Mouse (Mus musculus): ENCODE results near the gene Gmeb2. TPM values are rescaled to one million over a fixed set of nuclear protein-coding genes. Genes with fewer than 3 reads are reported as not detected.

Gmeb2 gene
- polyA plus RNA-seq, 1 experiment from 2014 or later: 15.7 TPM

DNA sequence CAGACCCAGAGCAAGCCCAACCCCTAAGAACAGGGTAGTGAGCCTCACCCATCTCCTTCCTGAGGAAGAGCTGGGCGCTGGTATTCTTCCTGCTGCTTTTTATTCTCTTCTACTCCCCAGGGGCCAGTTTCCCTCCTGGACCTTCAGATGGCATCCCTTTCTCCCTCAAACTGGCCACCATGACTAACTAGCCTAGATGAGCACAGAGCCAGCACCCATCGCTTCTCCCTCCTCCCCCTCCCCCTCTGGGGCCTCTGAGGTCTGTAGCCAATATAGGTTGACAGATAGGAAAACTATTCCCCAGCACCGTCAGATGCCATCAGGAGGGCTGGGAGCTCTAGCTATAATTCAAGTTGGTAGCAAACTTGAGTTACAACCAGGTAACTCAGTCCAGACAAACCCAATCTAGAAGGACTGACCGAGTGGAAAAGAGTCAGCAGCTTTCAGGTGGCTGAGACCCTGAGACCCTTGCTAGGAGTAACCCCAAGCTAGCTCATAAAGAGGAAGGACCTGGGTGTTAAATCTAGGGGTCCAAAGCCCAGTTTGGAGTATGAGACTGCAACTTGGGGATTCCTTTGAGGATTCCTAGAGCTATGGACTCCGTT lies 68.9 kb downstream of the Gmeb2 start:
- WGBS: 46% methylated on average over 5 of the region's 5 CpGs
- ATAC-seq (ENCODE audit: low FRiP score, low TSS enrichment): no peak

DNA sequence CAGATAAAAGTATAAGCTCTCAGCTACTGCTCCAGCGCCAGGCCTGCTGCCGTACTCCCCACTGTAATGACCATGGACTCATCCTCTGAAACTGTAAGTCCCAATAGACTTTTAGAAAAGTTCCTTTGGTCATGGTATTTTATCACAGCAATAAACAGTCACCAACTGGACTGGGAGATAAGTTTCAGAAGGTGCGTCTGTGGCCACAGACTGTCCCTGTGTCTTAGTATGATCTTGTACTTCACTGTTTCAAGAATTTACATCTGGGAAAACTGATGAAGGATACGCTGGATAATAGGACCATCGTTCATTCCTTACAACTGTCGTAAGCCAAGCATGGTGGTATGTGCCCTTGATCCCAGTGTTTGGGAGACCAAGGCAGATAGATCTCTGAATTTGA lies 71.8 kb downstream of the Gmeb2 start:
- Histone ChIP-seq H3K4me3 (ENCODE audit: low read length) (no peak overlapping the region), H3K4me2 (replicated peaks; ENCODE audit: low read depth, low read length) (no peak overlapping the region), H3K27me3 (ENCODE audit: insufficient read depth, low read length) (peaks cover 30% of the 10 kb centered on the region), H3K36me3 (ENCODE audit: insufficient read depth, low read length) (no peaks in the 10 kb centered on the region), H3K9ac (replicated peaks; ENCODE audit: low read length) (no peak overlapping the region), H3K9me3 (ENCODE audit: low read length) (no peaks in the 10 kb centered on the region), H3K27ac (ENCODE audit: low read length) (no peak overlapping the region), H3K4me1 (ENCODE audit: insufficient read depth, low read length) (peaks cover 27% of the 10 kb centered on the region)
- no peak for ATAC-seq (ENCODE audit: low FRiP score, low TSS enrichment)
- WGBS: 87% methylated on average over 6 of the region's 6 CpGs

More for the DNA sequence above, 68.9 kb downstream of the Gmeb2 start:
- peak overlapping the region; percentile 43; the same call in 1 of the 2 replicates for H3K4me3 ChIP-seq (ENCODE audit: low read length)
- peak overlapping the region; percentile 89 for H3K27ac ChIP-seq (ENCODE audit: low read length)
- no peaks in the 10 kb centered on the region for H3K9me3 ChIP-seq (ENCODE audit: low read length)
- peaks cover 16% of the 10 kb centered on the region for H3K4me1 ChIP-seq (ENCODE audit: insufficient read depth, low read length)
- no peaks in the 10 kb centered on the region for H3K36me3 ChIP-seq (ENCODE audit: insufficient read depth, low read length)
- peak overlapping the region; percentile 69 for H3K4me2 ChIP-seq (replicated peaks; ENCODE audit: low read depth, low read length)
- H3K9ac ChIP-seq (replicated peaks; ENCODE audit: low read length): no peak overlapping the region
- peaks cover under 1% of the 10 kb centered on the region; the same call in 1 of the 2 replicates for H3K27me3 ChIP-seq (ENCODE audit: insufficient read depth, low read length)

DNA sequence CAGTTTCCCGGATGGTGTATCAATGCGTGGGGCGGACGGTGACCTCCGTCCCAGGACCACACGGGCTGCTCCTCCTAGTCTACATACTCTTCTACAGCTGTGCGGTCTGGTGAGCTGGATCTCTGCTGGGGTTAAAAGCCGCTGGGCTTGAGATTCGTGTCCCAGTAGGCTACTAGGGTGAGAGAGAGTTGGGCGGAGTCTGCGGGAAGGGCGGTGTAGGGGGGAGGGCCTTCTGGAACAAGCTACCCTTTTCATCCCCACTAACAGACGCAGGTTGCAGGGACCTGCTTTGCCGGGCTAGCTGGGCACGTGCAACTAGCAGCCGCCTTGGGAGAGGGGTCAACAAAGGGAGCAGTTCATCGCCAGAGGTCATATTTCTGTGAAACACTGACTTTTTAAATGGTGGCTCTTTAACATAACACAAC lies 74.8 kb downstream of the Gmeb2 start, which contains the start of gene Srms:
Gene Srms, minus strand, starts transcription at position 165 of the 425 bp plus-strand sequence.
- peak; percentile 83; the same call in 1 of the 2 replicates for ATAC-seq (ENCODE audit: low FRiP score, low TSS enrichment)
- Histone ChIP-seq H3K27ac (ENCODE audit: low read length) (no peak within 1 kb of the TSS), H3K27me3 (ENCODE audit: insufficient read depth, low read length) (peaks cover 32% of the 10 kb centered on the region), H3K4me3 (ENCODE audit: low read length) (peak within 1 kb of the TSS; percentile 46), H3K4me2 (replicated peaks; ENCODE audit: low read depth, low read length) (peak within 1 kb of the TSS; percentile 69), H3K4me1 (ENCODE audit: insufficient read depth, low read length) (peaks cover 11% of the 10 kb centered on the region; the same call in 1 of the 2 replicates), H3K36me3 (ENCODE audit: insufficient read depth, low read length) (no peaks in the 10 kb centered on the region), H3K9ac (replicated peaks; ENCODE audit: low read length) (peak within 1 kb of the TSS; percentile 46), H3K9me3 (ENCODE audit: low read length) (no peaks in the 10 kb centered on the region)
- WGBS: 2% methylated on average over 17 of the region's 17 CpGs

DNA sequence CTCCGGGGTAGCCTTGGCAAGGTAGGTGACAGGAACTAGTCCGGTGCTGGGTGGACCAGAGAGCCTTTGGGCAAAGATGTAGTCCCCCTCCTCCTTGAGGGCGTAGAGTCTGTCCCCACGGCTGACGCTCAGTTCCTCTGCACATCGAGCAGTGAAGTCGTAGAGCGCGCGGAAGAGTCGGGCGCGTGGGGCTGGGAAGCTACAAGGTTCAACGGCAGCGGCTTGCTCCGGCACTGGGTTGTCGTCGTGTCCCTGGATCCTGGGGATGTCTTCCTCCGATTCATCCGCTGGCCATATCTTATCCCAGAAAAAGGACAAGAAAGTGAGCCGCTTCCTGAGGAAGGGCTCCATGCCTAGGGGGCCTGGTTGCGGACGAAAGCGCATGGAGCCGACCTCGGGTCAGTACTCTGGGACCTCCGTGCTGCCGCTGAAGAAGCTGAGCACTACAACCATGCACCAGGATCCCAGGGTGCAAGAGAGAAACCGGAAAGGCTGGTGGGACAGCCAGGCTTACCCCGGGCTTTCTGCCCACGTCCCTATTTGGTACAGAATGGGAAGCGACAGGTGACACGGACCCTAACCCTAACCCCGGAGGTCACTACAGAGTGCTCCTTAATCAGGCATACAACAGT lies 75.3 kb downstream of the Gmeb2 start:
- Histone ChIP-seq H3K27me3 (ENCODE audit: insufficient read depth, low read length) (peaks cover 32% of the 10 kb centered on the region), H3K4me1 (ENCODE audit: insufficient read depth, low read length) (peaks cover 11% of the 10 kb centered on the region; the same call in 1 of the 2 replicates), H3K9ac (replicated peaks; ENCODE audit: low read length) (peak overlapping the region; percentile 46), H3K4me2 (replicated peaks; ENCODE audit: low read depth, low read length) (peak overlapping the region; percentile 69), H3K4me3 (ENCODE audit: low read length) (peak overlapping the region; percentile 46), H3K27ac (ENCODE audit: low read length) (no peak overlapping the region), H3K36me3 (ENCODE audit: insufficient read depth, low read length) (no peaks in the 10 kb centered on the region), H3K9me3 (ENCODE audit: low read length) (no peaks in the 10 kb centered on the region)
- ATAC-seq (ENCODE audit: low FRiP score, low TSS enrichment): 0 out of 2 replicates have a peak, but pooled peaks have one; percentile 47
- 2% methylated on average over 34 of the region's 34 CpGs for WGBS

DNA sequence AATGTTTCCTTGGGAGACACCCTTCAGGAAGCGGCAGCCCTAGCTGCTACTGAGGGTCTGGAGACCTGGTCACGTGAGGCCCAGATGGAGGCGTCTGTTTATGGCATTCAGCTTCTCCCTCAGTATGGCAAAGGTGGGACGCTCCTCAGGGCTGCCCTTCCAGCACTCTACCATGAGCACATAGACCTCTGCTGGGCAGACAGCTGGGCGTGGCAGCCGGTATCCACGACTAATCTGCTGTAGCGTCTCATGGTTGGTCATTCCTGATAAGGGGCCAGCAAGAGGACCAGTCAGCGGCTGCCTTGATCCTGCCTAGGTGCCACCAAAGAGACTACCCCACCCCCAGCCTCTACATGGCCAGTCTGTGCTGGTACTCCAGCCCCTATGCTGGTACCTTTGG lies 81.7 kb downstream of the Gmeb2 start:
- no peak overlapping the region for H3K4me3 ChIP-seq (ENCODE audit: low read length)
- WGBS: 76% methylated on average over 9 of the region's 9 CpGs
- ATAC-seq (ENCODE audit: low FRiP score, low TSS enrichment): no peak
- no peaks in the 10 kb centered on the region for H3K36me3 ChIP-seq (ENCODE audit: insufficient read depth, low read length)
- H3K4me1 ChIP-seq (ENCODE audit: insufficient read depth, low read length): no peaks in the 10 kb centered on the region
- no peak overlapping the region for H3K4me2 ChIP-seq (replicated peaks; ENCODE audit: low read depth, low read length)
- 0 out of 2 replicates have a peak, but pooled peaks cover 3% of the 10 kb centered on the region for H3K27me3 ChIP-seq (ENCODE audit: insufficient read depth, low read length)
- H3K9me3 ChIP-seq (ENCODE audit: low read length): no peaks in the 10 kb centered on the region
- no peak overlapping the region for H3K27ac ChIP-seq (ENCODE audit: low read length)
- H3K9ac ChIP-seq (replicated peaks; ENCODE audit: low read length): no peak overlapping the region

DNA sequence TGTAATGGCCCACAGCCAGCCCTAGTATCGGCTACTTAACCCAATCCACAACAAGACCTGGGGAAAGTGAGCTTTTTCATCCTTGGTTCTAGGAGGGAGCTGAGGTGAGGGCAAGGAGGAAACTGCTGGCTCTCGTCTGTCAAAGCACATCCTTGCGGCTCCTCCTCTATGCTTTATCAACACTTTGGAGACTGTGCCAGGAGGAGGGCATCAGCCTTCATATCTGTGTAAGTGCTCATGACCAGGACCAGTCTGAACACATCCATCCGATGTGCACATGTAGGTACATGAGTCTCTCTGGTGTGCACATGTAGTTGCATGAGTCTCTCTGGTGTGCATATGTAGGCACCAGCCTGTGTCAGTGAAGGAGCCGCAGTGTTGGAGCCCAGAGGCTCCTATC lies 82.2 kb downstream of the Gmeb2 start:
- H3K4me3 ChIP-seq (ENCODE audit: low read length): no peak overlapping the region
- H3K9ac ChIP-seq (replicated peaks; ENCODE audit: low read length): no peak overlapping the region
- 79% methylated on average over 5 of the region's 5 CpGs for WGBS
- H3K4me1 ChIP-seq (ENCODE audit: insufficient read depth, low read length): no peaks in the 10 kb centered on the region
- no peaks in the 10 kb centered on the region for H3K27me3 ChIP-seq (ENCODE audit: insufficient read depth, low read length)
- no peaks in the 10 kb centered on the region for H3K36me3 ChIP-seq (ENCODE audit: insufficient read depth, low read length)
- H3K27ac ChIP-seq (ENCODE audit: low read length): no peak overlapping the region
- H3K9me3 ChIP-seq (ENCODE audit: low read length): no peaks in the 10 kb centered on the region
- H3K4me2 ChIP-seq (replicated peaks; ENCODE audit: low read depth, low read length): no peak overlapping the region
- ATAC-seq (ENCODE audit: low FRiP score, low TSS enrichment): no peak

DNA sequence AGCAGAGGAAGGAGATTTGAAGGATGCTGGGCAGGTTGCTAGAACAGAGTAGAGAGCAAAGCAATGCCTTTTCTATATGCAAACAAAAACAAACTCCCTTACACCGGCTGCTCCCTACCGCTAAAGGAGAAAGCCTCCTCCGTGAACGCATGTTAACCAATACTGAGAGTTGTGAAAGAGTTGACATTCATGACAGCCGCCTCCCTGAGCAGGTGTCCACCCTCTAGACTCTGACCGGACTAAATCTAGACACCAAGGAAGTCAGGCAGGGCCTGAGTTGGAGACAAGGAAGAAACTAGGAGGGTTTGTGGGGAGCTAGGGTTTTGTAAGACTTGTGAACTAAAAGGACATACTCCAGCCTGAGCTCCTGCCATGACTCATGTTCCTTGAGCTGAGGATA lies 84.9 kb downstream of the Gmeb2 start:
- no peak overlapping the region for H3K27ac ChIP-seq (ENCODE audit: low read length)
- WGBS: 63% methylated on average over 6 of the region's 6 CpGs
- no peaks in the 10 kb centered on the region for H3K4me1 ChIP-seq (ENCODE audit: insufficient read depth, low read length)
- H3K9ac ChIP-seq (replicated peaks; ENCODE audit: low read length): no peak overlapping the region
- no peaks in the 10 kb centered on the region for H3K36me3 ChIP-seq (ENCODE audit: insufficient read depth, low read length)
- H3K4me3 ChIP-seq (ENCODE audit: low read length): no peak overlapping the region
- H3K27me3 ChIP-seq (ENCODE audit: insufficient read depth, low read length): no peaks in the 10 kb centered on the region
- ATAC-seq (ENCODE audit: low FRiP score, low TSS enrichment): no peak
- no peak overlapping the region for H3K4me2 ChIP-seq (replicated peaks; ENCODE audit: low read depth, low read length)
- no peaks in the 10 kb centered on the region for H3K9me3 ChIP-seq (ENCODE audit: low read length)

DNA sequence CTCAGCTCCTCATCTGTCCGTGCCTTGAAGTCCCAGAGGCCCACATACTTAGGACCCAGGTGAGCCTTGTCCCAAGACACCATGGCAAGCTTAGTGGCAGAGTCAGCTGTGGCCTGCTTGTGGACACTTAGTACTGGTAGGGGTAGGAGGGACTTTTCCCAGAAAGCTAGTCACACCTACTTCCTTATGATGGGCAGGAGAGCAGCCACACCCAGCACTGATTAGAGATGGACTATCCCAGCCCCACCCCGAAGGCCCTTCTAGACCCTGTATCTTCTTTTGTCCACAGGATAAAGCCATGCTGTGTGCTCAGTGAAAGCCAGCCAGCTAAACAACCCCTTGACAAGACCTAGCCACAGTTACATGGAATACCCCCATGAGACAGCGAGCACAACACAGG lies 85.4 kb downstream of the Gmeb2 start, which contains the start of gene Ptk6:
Gene Ptk6, minus strand, starts transcription at position 368 of the 400 bp plus-strand sequence.
- Histone ChIP-seq H3K27me3 (ENCODE audit: insufficient read depth, low read length) (no peaks in the 10 kb centered on the region), H3K4me3 (ENCODE audit: low read length) (no peak within 1 kb of the TSS), H3K9me3 (ENCODE audit: low read length) (no peaks in the 10 kb centered on the region), H3K36me3 (ENCODE audit: insufficient read depth, low read length) (no peaks in the 10 kb centered on the region), H3K9ac (replicated peaks; ENCODE audit: low read length) (no peak within 1 kb of the TSS), H3K27ac (ENCODE audit: low read length) (no peak within 1 kb of the TSS), H3K4me2 (replicated peaks; ENCODE audit: low read depth, low read length) (no peak within 1 kb of the TSS), H3K4me1 (ENCODE audit: insufficient read depth, low read length) (no peaks in the 10 kb centered on the region)
- WGBS: 88% methylated on average over 3 of the region's 3 CpGs
- ATAC-seq (ENCODE audit: low FRiP score, low TSS enrichment): no peak

DNA sequence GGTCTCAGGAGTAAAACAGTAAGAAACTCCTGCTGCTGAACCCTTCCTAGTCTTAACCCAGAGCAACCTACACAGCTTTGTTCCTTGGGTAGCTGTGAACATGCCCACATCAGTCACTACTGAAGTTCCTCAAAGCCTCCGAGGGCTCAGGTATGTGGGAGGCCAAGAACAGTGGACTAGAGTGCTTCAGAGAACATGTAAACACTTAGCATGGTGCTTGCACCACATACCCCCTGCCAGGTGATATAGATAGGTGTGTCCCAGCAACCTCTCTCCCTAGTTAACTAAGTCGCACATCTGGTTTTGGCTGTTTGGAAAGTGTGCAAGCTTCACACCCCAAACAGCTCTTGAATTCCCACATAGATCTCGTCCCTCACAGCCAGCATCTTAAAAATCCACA lies 86.2 kb downstream of the Gmeb2 start:
- Histone ChIP-seq H3K9ac (replicated peaks; ENCODE audit: low read length) (no peak overlapping the region), H3K4me2 (replicated peaks; ENCODE audit: low read depth, low read length) (no peak overlapping the region), H3K4me1 (ENCODE audit: insufficient read depth, low read length) (no peaks in the 10 kb centered on the region), H3K36me3 (ENCODE audit: insufficient read depth, low read length) (no peaks in the 10 kb centered on the region), H3K27me3 (ENCODE audit: insufficient read depth, low read length) (no peaks in the 10 kb centered on the region), H3K4me3 (ENCODE audit: low read length) (no peak overlapping the region), H3K27ac (ENCODE audit: low read length) (no peak overlapping the region), H3K9me3 (ENCODE audit: low read length) (no peaks in the 10 kb centered on the region)
- no peak for ATAC-seq (ENCODE audit: low FRiP score, low TSS enrichment)
- WGBS: 64% methylated on average over 3 of the region's 3 CpGs

Data from kidney, embryonic 16.5 days (tissue).